Mouse (Mus musculus) testis, adult 2 months (tissue): ENCODE data around the gene Hsf5. TPM values are rescaled to one million over a fixed set of nuclear protein-coding genes. Genes with fewer than 3 reads are reported as not detected.

ENCODE experiments used
- H3K27ac ChIP-seq: fragments of 200-500 bp; 2 replicates; pipeline ENCODE4 v1.5.1; 2012; ENCODE audit warnings: low read depth, low read length; ENCODE audit not compliant: control insufficient read depth, insufficient read depth
- H3K27me3 ChIP-seq: fragments of 200-500 bp; 2 replicates; pipeline ENCODE4 v1.6.1; 2012; ENCODE audit warnings: mild to moderate bottlenecking, low read length, moderate library complexity; ENCODE audit not compliant: control insufficient read depth, insufficient read depth
- H3K36me3 ChIP-seq: fragments of 200-500 bp; 2 replicates; pipeline ENCODE4 v1.6.1; 2012; ENCODE audit warnings: mild to moderate bottlenecking, low read length; ENCODE audit not compliant: control insufficient read depth, insufficient read depth
- H3K4me1 ChIP-seq: fragments of 200-500 bp; 2 replicates; pipeline ENCODE4 v1.6.1; 2012; ENCODE audit warnings: low read length; ENCODE audit not compliant: control insufficient read depth, insufficient read depth
- H3K4me3 ChIP-seq: fragments of 200-500 bp; 2 replicates; pipeline ENCODE4 v1.5.1; 2012; ENCODE audit warnings: low read depth, mild to moderate bottlenecking, low read length, moderate library complexity, mixed read lengths; ENCODE audit not compliant: control insufficient read depth
- CTCF ChIP-seq: fragments of 200-500 bp; IDR thresholded peaks from 2 replicates; pipeline ENCODE4 v1.5.1; 2012; ENCODE audit warnings: low read depth, mild to moderate bottlenecking, inconsistent platforms, low read length, moderate library complexity; ENCODE audit not compliant: control insufficient read depth, insufficient read depth, insufficient replicate concordance
- POLR2A ChIP-seq: fragments of 200-500 bp; IDR thresholded peaks from 2 replicates; pipeline ENCODE4 v1.6.1; 2012; ENCODE audit warnings: low read depth, mild to moderate bottlenecking, inconsistent platforms, low read length, moderate library complexity; ENCODE audit not compliant: control insufficient read depth
- polyA plus RNA-seq: library from polyadenylated mRNA; depleted of rRNA; stranded (reverse); fragments of >200 nt; gene quantifications from 2 replicates; pipeline ENCODE4 v1.2.3, GENCODE M21; 2012

The Hsf5 gene
- polyA plus RNA-seq, 1 experiment: 89.4 TPM

DNA sequence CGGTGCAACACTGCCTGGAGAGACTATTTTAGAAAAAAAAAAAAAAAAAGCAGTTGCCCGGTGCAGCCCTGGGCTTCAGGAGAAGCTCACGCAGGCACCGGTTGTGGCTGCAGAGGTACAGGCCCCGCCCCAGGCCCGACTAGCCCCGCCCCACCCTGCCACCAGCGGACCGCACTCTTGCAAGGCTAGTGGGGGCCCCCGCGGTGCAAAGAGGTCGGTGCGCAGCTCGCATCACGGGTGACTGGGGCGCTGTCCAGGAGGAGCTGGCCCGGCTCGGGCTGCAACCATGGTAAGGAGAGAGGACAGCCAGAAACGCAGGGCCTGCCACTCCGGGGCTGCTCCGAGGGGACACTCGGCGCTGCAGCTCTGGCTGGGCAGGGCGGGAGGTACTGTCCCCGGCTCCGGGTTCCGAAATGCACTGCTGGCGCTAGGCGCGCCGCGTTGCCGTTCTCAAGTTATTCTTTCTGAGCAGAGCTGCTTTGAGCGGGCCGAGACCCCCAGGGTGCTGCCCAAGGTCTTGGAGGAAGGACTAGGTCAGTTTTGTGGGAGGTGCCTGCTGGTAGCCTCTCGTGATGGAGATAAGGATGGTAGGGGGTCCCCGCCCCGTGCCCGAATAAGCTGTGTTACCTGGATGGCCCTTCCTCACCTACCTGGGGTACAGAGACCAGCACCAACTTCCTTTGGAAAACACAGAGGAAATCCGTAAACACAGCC, 38.6 kb upstream of the Hsf5 start:
- Histone ChIP-seq H3K36me3 (no peaks in the 10 kb centered on the region), H3K27me3 (no peaks in the 10 kb centered on the region), H3K27ac (peak overlapping the region; percentile 12; the same call in 1 of the 2 replicates), H3K4me1 (peaks cover 2% of the 10 kb centered on the region), H3K4me3 (peak overlapping the region; percentile 67)
- TF ChIP-seq CTCF (no peak), POLR2A (no peak)

GRCm38 (mm10) chr11:87578963-87579601, 37.9 kb upstream of the Hsf5 start:
- Histone ChIP-seq H3K27ac (no peak overlapping the region), H3K4me3 (peak overlapping the region; percentile 67), H3K36me3 (no peaks in the 10 kb centered on the region), H3K4me1 (peaks cover 2% of the 10 kb centered on the region), H3K27me3 (no peaks in the 10 kb centered on the region)
- TF ChIP-seq CTCF (no peak), POLR2A (no peak)

DNA sequence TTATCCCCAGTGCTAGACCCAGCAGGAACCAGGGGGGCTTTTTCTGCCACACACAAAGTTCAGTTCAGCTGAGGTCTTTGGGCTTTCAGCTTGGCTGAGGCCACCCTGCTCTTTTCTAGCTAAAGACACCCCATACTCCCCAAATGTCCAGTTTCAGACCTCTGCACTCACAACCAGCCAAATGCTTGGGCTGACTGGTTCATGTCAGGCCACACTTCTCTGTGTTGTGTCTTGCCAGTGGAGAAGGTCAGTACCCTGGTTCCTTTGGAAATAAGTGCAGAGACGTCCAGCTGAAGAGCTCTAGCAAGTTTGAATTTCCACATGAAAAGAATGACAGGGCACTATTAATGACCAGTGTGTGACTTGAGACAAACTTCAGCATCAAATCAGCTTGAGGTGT, 37.3 kb upstream of the Hsf5 start:
- no peaks in the 10 kb centered on the region for H3K27me3 ChIP-seq

DNA sequence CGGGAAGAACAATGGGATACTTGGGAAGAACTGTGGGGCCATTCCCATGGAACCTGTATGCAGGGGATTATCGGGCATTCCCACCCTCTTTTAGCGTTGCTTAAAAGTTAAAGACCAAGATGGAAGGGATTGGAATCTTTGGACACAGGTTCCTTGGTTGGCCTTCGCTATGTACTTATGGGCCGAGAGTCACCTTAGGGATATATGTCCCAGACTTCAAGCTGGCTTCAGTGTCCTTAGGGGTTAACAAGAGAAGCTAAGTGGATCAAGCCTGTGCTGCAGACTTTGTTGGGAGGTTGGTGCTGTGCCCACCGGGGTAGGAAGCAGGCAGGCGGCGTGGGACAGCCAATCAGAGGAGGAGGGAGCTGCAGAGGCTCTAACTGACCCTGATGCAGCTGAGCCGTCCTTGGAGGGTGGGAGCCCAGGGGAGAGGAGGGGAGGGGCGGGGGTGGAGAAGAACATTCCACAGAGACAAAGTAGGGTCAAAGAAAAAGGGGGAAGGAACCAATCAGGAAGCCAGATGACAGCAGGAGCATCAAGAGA, 36.4 kb upstream of the Hsf5 start:
- Histone ChIP-seq H3K36me3 (no peaks in the 10 kb centered on the region), H3K4me3 (no peak overlapping the region), H3K27ac (no peak overlapping the region), H3K4me1 (peaks cover 2% of the 10 kb centered on the region), H3K27me3 (no peaks in the 10 kb centered on the region)
- TF ChIP-seq CTCF (no peak), POLR2A (no peak)

More for the DNA sequence above, 37.3 kb upstream of the Hsf5 start:
- H3K27ac ChIP-seq: no peak overlapping the region
- no peaks in the 10 kb centered on the region for H3K36me3 ChIP-seq
- no peak overlapping the region for H3K4me3 ChIP-seq
- TF ChIP-seq CTCF (no peak), POLR2A (no peak)
- H3K4me1 ChIP-seq: peaks cover 2% of the 10 kb centered on the region

DNA sequence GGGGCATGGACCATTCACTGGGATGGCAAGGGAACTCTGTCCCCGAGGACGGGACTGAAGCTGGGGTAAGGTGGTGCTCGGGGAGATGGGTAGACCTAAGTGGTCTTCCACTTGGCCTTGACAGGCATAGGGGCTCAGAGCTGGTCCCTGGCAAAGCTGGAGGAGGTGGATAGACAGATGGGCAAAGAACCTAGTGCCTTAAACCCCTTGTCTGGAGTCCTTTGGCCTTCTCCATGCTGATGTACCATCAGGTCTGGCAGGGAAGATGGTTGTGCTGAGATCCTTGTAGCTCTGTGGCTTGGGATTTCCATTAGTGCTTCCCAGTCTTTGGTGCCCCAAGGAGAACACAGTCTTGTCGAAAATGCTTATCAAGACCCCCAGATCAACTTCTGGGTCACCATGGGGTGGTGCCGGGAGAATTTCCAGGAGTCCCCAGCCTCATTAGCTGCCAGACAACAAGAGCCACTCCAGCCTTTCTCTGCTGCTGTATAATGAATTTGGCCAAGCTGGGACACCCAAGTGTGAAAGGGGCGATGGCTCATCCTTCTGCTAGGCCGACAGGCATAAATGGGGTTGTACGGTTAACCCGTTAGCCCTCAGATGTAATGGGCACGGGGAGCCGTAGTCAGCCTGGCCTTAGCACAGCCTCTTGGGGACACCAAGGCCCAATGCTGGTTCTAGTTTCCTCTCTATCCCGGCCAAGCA, 35.7 kb upstream of the Hsf5 start:
- H3K4me1 ChIP-seq: peaks cover 2% of the 10 kb centered on the region
- no peak for TF ChIP-seq CTCF
- TF ChIP-seq POLR2A: no peak
- no peaks in the 10 kb centered on the region for H3K36me3 ChIP-seq
- H3K4me3 ChIP-seq: no peak overlapping the region
- H3K27me3 ChIP-seq: no peaks in the 10 kb centered on the region
- no peak overlapping the region for H3K27ac ChIP-seq

- no peak overlapping the region for H3K4me3 ChIP-seq
- no peak for TF ChIP-seq CTCF
- TF ChIP-seq POLR2A: no peak
- H3K4me1 ChIP-seq: peaks cover 2% of the 10 kb centered on the region
- H3K27me3 ChIP-seq: no peaks in the 10 kb centered on the region
- no peaks in the 10 kb centered on the region for H3K36me3 ChIP-seq
- H3K27ac ChIP-seq: no peak overlapping the region
Observed at GRCm38 (mm10) chr11:87581933-87582710, 34.8 kb upstream of the Hsf5 start.
